In genomic region chr5:48997359-48997758, GRCm38 (mm10) we compare ENCODE assay signal across 30 mouse cellular contexts.
A peak's percentile ranks its signal among the peaks of the same experiment; 100 is the strongest.
DNase-seq lines count a peak whose midpoint lies in the region; ATAC-seq and TF ChIP-seq lines count a peak whose summit lies in the region.
"Had no signal": no experiment of that assay in that cellular context is flagged by ENCODE, and none has a peak within 500 bp of the region (broad histone marks: within the 10 kb centered on the region; RNA-seq: fewer than 3 reads in every experiment).

No protein-coding gene starts in this region.

- H3K4me1 ChIP-seq in midbrain, postnatal 0 days (ENCODE audit: insufficient read depth, low read length), result no peaks in the 10 kb centered on the region
- H3K4me1 ChIP-seq in midbrain, embryonic 14.5 days (ENCODE audit: control insufficient read depth, insufficient read depth, low read length), result no peaks in the 10 kb centered on the region
- H3K4me1 ChIP-seq: embryonic facial prominence, embryonic 13.5 days; heart, embryonic 10.5 days; heart, embryonic 15.5 days; hindbrain, embryonic 12.5 days; limb, embryonic 15.5 days; liver, embryonic 13.5 days; midbrain, embryonic 13.5 days had no signal

- H3K9me3 ChIP-seq in midbrain, postnatal 0 days (ENCODE audit: low read length), result no peaks in the 10 kb centered on the region
- H3K9me3 ChIP-seq in midbrain, embryonic 14.5 days (ENCODE audit: control insufficient read depth, low read length), result no peaks in the 10 kb centered on the region
- H3K9me3 ChIP-seq: embryonic facial prominence, embryonic 13.5 days; heart, embryonic 10.5 days; heart, embryonic 15.5 days; hindbrain, embryonic 12.5 days; limb, embryonic 15.5 days; liver, embryonic 13.5 days; midbrain, embryonic 13.5 days had no signal

- no peaks in the 10 kb centered on the region for H3K27me3 ChIP-seq in midbrain, postnatal 0 days (ENCODE audit: insufficient read depth, low read length)
- no peaks in the 10 kb centered on the region for H3K27me3 ChIP-seq in midbrain, embryonic 14.5 days (ENCODE audit: control insufficient read depth, insufficient read depth, low read length)
- H3K27me3 ChIP-seq: embryonic facial prominence, embryonic 13.5 days; heart, embryonic 15.5 days; hindbrain, embryonic 12.5 days; limb, embryonic 15.5 days; liver, embryonic 13.5 days; midbrain, embryonic 13.5 days had no signal

- H3K27ac ChIP-seq in midbrain, postnatal 0 days (ENCODE audit: low read depth, low read length), result no peak overlapping the region
- no peak overlapping the region for H3K27ac ChIP-seq in midbrain, embryonic 14.5 days (replicated peaks; ENCODE audit: low read depth, low read length)
- H3K27ac ChIP-seq: embryonic facial prominence, embryonic 13.5 days; heart, embryonic 10.5 days; heart, embryonic 15.5 days; hindbrain, embryonic 12.5 days; hindbrain, postnatal 0 days; limb, embryonic 15.5 days; liver, embryonic 13.5 days; macrophage; midbrain, embryonic 13.5 days; stomach, postnatal 0 days had no signal

- H3K4me2 ChIP-seq in midbrain, postnatal 0 days (ENCODE audit: low read depth, low read length, poor library complexity, severe bottlenecking), result no peak overlapping the region
- no peak overlapping the region for H3K4me2 ChIP-seq in midbrain, embryonic 14.5 days (ENCODE audit: low read length)
- H3K4me2 ChIP-seq: embryonic facial prominence, embryonic 13.5 days; heart, embryonic 15.5 days; hindbrain, embryonic 12.5 days; limb, embryonic 15.5 days; liver, embryonic 13.5 days; midbrain, embryonic 13.5 days had no signal

- WGBS in midbrain, postnatal 0 days, result 66% methylated on average over 4 of the region's 4 CpGs
- 74% methylated on average over 4 of the region's 4 CpGs for WGBS in midbrain, embryonic 14.5 days

- ATAC-seq in midbrain, postnatal 0 days (ENCODE audit: low FRiP score), result no peak
- no peak for ATAC-seq in midbrain, embryonic 14.5 days (ENCODE audit: low FRiP score, low TSS enrichment)
- ATAC-seq: CD4-positive, CD25-positive, alpha-beta regulatory T cell, adult 4 months; hindbrain, postnatal 0 days; intestine, embryonic 16.5 days; midbrain, embryonic 13.5 days had no signal

- no peak overlapping the region for H3K4me3 ChIP-seq in midbrain, postnatal 0 days (ENCODE audit: low read depth, low read length)
- no peak overlapping the region for H3K4me3 ChIP-seq in midbrain, embryonic 14.5 days (replicated peaks; ENCODE audit: low read depth, low read length)
- H3K4me3 ChIP-seq: embryonic facial prominence, embryonic 13.5 days; erythroblast, embryonic 14.5 days; heart, embryonic 10.5 days; heart, embryonic 15.5 days; hindbrain, embryonic 12.5 days; limb, embryonic 15.5 days; liver, embryonic 13.5 days; midbrain, embryonic 13.5 days had no signal

- DNase-seq in cerebellum, postnatal 10 days, result peak; percentile 33 to 62
- DNase-seq in cerebellum, adult 9-11 months, result no peak
- peak; percentile 8 for DNase-seq in midbrain, postnatal 0 days (ENCODE audit: low spot score)
- no peak for DNase-seq in midbrain, embryonic 14.5 days
- DNase-seq in hindlimb bud, embryonic 11.5 days (ENCODE audit: extremely low spot score, low read depth, low spot score), result peak; percentile 18
- no peak for DNase-seq in retina, embryonic 14.5 days (ENCODE audit: low spot score)
- no peak for DNase-seq in heart, adult 8-10 months (ENCODE audit: low spot score)
- DNase-seq: adrenal gland, postnatal 14 days; gastrocnemius, postnatal 14 days; kidney, adult 9 months; kidney, postnatal 10 days; layer of hippocampus, postnatal 36 days; liver, embryonic 13.5 days; lung, adult 18-20 months; lung, postnatal 10 days; right cerebral cortex, postnatal 4 days; thymus, adult 18-20 months; thymus, postnatal 36 days had no signal

- no peak for TF ChIP-seq CTCF in midbrain, postnatal 0 days (IDR thresholded peaks at IDR 0.05)

- no peak overlapping the region for H3K9ac ChIP-seq in midbrain, postnatal 0 days (replicated peaks; ENCODE audit: low read length, poor library complexity, severe bottlenecking)
- H3K9ac ChIP-seq in midbrain, embryonic 14.5 days (replicated peaks; ENCODE audit: low read length), result no peak overlapping the region
- H3K9ac ChIP-seq: embryonic facial prominence, embryonic 13.5 days; heart, embryonic 15.5 days; hindbrain, embryonic 12.5 days; limb, embryonic 15.5 days; liver, embryonic 13.5 days; midbrain, embryonic 13.5 days had no signal

- no peaks in the 10 kb centered on the region for H3K36me3 ChIP-seq in midbrain, postnatal 0 days (ENCODE audit: insufficient read depth, low read length)
- no peaks in the 10 kb centered on the region for H3K36me3 ChIP-seq in midbrain, embryonic 14.5 days (ENCODE audit: control insufficient read depth, insufficient read depth, low read length)
- H3K36me3 ChIP-seq: embryonic facial prominence, embryonic 13.5 days; heart, embryonic 10.5 days; heart, embryonic 15.5 days; hindbrain, embryonic 12.5 days; limb, embryonic 15.5 days; liver, embryonic 13.5 days; midbrain, embryonic 13.5 days had no signal

Comparison
In these comparisons a context has a peak if more than half of its experiments do, and no peak if none do; other contexts are left out.
1. DNase-seq: peak in cerebellum, postnatal 10 days (2 of 2), midbrain, postnatal 0 days (single experiment) and hindlimb bud, embryonic 11.5 days (single experiment); none in cerebellum, adult 9-11 months (single experiment), midbrain, embryonic 14.5 days (single experiment), retina, embryonic 14.5 days (single experiment) and heart, adult 8-10 months (single experiment).